Mouse (Mus musculus) liver, adult 2 months (tissue): Measurements from ENCODE around the gene Zfp64.

Experiments
- CTCF ChIP-seq: fragments of 200-500 bp; IDR thresholded peaks from 2 replicates; pipeline ENCODE4 v1.5.1; 2011; ENCODE audit warnings: low read depth, low read length, control low read depth
- POLR2A ChIP-seq: fragments of 200-500 bp; IDR thresholded peaks from 2 replicates; pipeline ENCODE4 v1.6.1; 2011; ENCODE audit warnings: low read length, control low read depth; ENCODE audit not compliant: insufficient read depth; ENCODE audit errors: extremely low read depth

GRCm38 (mm10) chr2:168939261-168939933 lies 16.0 kb downstream of the Zfp64 start:
- TF ChIP-seq CTCF (no peak), POLR2A (no peak)
